Mouse (Mus musculus) embryonic stem cell, embryonic (primary cell): ENCODE data around the gene Elk4.

ENCODE experiments used
- CTCF ChIA-PET, 4 experiments: fragments of 300-600 bp in 2 of 4; fragments of 350-600 bp in 2 of 4; sonication (Branson Sonifier 250); formaldehyde crosslinking; loops; one replicate each; lab custom pipeline; 2022; ENCODE audit warnings: inconsistent platforms in 2 of 4; lab: Charles Lee
- POLR2A ChIA-PET, 4 experiments: fragments of 300-600 bp in 2 of 4; fragments of 350-600 bp in 2 of 4; sonication (Branson Sonifier 250); formaldehyde crosslinking; loops; one replicate each; lab custom pipeline; 2022; ENCODE audit warnings: antibody characterized with exemption in 4 of 4, inconsistent platforms in 1 of 4; lab: Charles Lee

Gene Elk4

DNA sequence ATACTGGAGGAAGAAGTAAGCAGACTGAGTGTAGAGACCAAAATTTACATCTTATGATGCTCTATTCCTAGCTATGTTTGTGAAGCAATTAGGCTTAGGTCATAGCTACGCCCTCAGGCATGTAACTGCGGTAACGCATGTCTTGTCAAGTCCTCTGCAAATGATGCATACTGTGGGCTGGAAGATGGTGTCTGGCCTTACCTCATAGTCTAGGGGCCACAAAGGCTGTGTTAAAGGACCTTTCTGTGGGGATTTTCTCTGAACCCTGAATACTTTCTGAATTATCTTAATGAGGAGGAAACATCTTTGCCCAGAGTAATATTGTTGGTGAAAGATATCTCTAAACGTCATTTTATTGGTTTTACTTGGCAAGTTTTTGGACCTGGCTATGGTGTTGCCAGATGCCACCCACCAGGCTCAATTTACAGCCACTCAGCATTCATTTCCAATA, 5.5 kb upstream of the Elk4 start:
- ChIA-PET POLR2A (interaction anchor here in 1 of 4 experiments (0.6 to 1.6 kb wide), 3 partner anchors 12 to 838 kb away, joined by 3 to 6 read pairs (median 5); no protein-coding TSS in a partner anchor), CTCF (interaction anchor here (0.6 to 2.0 kb wide), 10 partner anchors 13 to 544 kb away, joined by 3 to 9 read pairs (median 4); no protein-coding TSS in a partner anchor)

DNA sequence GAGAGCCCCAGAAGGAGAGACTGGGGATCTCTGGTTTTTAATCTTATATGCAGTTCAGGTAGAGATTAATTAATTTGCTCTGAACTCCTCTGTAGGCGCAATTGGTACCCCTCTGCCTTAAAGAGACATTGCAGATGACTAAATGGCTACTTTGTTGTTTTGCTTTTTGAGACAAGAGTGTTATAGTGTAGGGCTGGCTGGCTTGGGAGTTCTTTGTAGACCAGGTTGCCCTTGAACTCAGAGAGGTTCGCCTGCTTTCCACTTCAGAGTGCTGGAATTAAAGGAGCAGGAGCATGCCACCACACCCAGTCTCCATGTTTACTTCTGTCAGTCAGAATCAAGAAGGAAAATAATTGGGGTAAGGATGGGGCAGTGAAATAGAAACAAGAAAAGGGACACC, 4.3 kb upstream of the Elk4 start:
- CTCF ChIA-PET = no interaction called here
- POLR2A ChIA-PET = no interaction called here

GRCm38 (mm10) chr1:132003817-132004216, 3.6 kb upstream of the Elk4 start:
- ChIA-PET POLR2A (interaction anchor here in 3 of 4 experiments (0.8 to 1.7 kb wide), 7 partner anchors 10 to 223 kb away, joined by 3 to 9 read pairs (median 3); no protein-coding TSS in a partner anchor), CTCF (interaction anchor here in 3 of 4 experiments (0.6 to 0.9 kb wide), 5 partner anchors 9 to 1258 kb away, joined by 3 to 6 read pairs (median 4); no protein-coding TSS in a partner anchor)

DNA sequence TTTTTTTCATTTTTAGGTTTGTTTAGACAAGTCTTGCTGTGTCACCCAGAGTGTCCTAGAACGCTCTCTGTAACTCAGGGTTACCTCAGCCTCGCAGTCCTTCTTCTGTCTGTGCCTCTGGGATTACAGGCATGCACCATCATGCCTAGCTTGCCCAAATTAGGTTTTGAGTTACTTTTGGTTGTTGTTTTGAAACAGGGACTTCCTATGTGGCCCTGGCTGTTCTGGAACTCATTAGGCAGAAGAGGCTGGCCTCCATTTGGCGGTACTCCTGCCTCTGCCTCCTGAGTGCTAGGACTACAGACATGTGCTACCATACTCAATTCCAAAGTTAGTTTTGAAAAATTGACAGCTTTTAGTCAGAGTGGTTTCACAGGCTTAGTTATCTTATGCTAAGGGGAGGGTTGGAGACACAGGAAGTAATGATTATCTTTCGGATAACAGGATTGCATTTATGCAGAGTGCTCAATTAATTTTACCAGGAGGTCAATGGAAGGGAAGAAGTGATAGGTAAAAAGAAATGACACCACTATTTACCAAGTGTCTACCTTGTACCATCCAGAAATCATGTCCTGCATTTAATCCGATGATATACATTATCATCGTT, 2.7 kb upstream of the Elk4 start:
- ChIA-PET POLR2A (interaction anchor here in 2 of 4 experiments (0.5 to 1.8 kb wide), 10 partner anchors 10 to 597 kb away, joined by 3 to 5 read pairs (median 3); no protein-coding TSS in a partner anchor), CTCF (interaction anchor here in 3 of 4 experiments (0.6 to 0.9 kb wide), 5 partner anchors 10 to 1257 kb away, joined by 3 to 7 read pairs (median 3); no protein-coding TSS in a partner anchor)

GRCm38 (mm10) chr1:132005466-132005865, 1.9 kb upstream of the Elk4 start:
- ChIA-PET POLR2A (interaction anchor here in 3 of 4 experiments (0.5 to 5.0 kb wide), 15 partner anchors 10 to 764 kb away, joined by 3 to 60 read pairs (median 4); partner anchors contain the start of gene Slc45a3 (in 1 of the 3)), CTCF (interaction anchor here in 3 of 4 experiments (0.5 to 3.3 kb wide), 7 partner anchors 10 to 350 kb away, joined by 3 to 16 read pairs (median 6); partner anchors contain the start of gene Mfsd4a (in 1 of the 3))

DNA sequence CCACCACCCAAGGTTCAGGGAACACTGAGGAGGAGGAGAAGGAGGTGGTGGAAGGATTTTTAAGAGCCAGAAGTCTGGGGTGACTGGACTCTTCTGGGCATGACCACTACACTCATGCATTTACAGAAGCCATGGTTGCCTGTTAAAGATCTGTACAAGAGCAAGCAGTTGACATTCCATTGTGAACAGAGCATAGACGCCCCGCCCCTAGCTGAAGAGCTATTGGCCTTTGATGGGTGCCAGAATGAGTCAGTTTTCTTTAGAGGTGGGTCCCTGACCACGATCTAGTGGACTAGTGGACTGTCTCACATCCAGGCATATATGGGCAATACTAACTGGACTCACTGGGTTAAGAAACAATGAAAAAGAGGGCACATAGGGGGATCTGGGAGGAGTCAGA, 1.4 kb upstream of the Elk4 start:
- CTCF ChIA-PET = interaction anchor here in 3 of 4 experiments (0.5 to 3.3 kb wide), 12 partner anchors 9 to 350 kb away, joined by 3 to 16 read pairs (median 6); partner anchors contain the start of gene Mfsd4a (in 1 of the 3)
- POLR2A ChIA-PET = interaction anchor here (0.7 to 5.0 kb wide), 25 partner anchors 7 to 765 kb away, joined by 3 to 60 read pairs (median 4); partner anchors contain the start of genes Nucks1 (in 1 of the 4) and Slc45a3 (in 1 of the 4)

GRCm38 (mm10) chr1:132006721-132007120, 686 bp upstream of the Elk4 start:
- CTCF ChIA-PET = interaction anchor here in 3 of 4 experiments (0.5 to 3.3 kb wide), 19 partner anchors 9 to 514 kb away, joined by 3 to 15 read pairs (median 5); partner anchors contain the start of gene Mfsd4a (in 1 of the 3)
- POLR2A ChIA-PET = interaction anchor here (0.6 to 5.0 kb wide), 60 partner anchors 8 to 1041 kb away, joined by 3 to 60 read pairs (median 4); partner anchors contain the start of genes Mfsd4a (in 2 of the 4), Dstyk (in 1 of the 4), Nucks1 (in 1 of the 4) and Slc45a3 (in 1 of the 4)

DNA sequence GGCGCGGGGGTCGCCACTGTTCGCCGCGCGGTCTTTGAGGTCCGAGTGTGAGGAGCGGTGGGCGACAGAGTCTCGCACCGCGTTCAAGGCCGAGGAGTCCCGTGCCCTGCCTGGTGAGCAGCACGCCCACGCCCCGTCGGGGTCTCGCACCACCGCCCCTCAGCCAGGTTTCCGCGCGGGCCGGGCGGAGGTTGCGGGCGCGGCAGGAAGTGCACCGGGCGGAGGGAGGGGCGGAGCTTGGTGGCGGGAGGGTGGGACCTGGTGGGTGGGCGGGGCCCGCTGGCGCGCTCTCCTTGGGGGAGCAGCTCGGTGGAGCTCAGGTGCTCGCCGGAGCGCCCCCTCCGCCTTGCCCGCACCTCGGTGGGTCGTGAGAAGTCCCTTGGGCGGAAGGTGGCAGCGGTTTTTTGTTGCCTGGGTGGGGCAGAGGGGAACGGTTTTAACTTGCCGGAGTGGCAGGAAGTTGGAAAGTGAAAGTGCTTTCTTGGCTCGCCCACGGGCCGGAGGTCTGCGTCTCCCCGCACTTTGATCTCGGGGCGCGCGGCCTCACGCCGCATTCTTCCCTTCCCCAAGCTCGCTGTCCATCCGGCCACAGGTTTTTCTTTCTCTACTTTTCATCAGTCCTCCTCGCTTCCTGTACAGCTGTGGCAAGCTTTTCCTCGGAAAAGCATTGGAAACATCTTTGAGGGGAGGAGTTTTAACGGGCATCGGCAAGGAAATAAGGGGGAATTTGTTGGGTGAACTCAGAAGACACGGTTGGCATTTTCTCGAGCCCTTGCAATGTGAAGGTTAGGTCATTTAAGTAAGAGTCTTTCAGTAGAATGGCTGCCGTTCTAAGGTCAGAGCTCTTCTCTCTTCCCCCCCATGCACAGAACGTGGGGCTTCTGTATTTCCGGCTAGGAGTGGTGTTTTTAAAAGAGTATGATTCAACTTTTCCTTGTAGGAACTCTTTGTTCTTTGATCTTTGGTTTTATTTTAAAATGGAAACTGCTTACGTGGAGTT, 721 bp downstream of the Elk4 start:
- CTCF ChIA-PET = interaction anchor here (0.5 to 3.3 kb wide), 14 partner anchors 13 to 513 kb away, joined by 3 to 15 read pairs (median 3); no protein-coding TSS in a partner anchor
- POLR2A ChIA-PET = interaction anchor here (0.5 to 5.0 kb wide), 103 partner anchors 9 to 1126 kb away, joined by 3 to 60 read pairs (median 4); partner anchors contain the start of genes Mfsd4a (in 3 of the 4), Slc41a1 (in 2 of the 4), Slc45a3 (in 2 of the 4) and Cdk18 (in 1 of the 4)

DNA sequence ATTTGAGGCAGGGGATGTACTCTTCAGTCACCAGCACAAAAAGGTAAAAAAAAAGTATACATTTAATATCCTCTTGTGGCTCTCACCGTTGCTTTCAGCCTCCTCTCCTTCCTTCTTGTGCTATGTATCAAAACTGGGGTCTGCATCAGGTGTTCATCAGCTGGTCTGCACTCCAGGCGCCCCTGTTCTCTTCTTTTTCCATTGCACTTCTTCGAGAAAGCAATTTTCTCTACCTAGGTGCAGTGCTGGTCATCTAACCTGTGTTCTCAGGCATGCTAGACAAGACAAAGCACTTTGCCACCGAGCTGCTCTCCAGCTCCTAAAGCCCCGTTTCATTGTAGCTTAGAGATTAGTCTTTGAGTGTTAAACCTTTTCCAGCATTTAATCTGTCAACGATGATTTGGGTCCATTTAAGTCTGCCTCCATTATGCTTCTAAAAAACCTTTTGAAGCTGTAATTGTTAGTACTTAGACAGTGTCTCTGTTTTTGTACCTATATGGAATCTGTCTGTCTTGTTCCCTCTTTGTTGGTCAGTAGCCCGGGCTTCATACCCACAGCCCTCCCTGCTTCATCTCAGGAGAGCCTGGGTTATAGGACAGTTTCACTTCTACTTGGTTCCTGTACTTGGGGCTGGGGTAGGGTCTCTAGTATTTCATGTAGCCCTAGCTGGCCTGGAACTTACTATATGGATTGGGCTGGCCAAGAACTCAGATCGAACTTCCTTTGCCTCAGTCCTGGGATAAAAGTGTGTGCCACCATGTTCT, 1.7 kb downstream of the Elk4 start:
- POLR2A ChIA-PET = interaction anchor here (0.6 to 5.0 kb wide), 43 partner anchors 8 to 527 kb away, joined by 3 to 60 read pairs (median 5); partner anchors contain the start of genes Cdk18 (in 1 of the 4), Nucks1 (in 1 of the 4) and Slc45a3 (in 1 of the 4)
- CTCF ChIA-PET = interaction anchor here (0.6 to 2.5 kb wide), 6 partner anchors 26 to 376 kb away, joined by 3 to 9 read pairs (median 3); no protein-coding TSS in a partner anchor

- POLR2A ChIA-PET = interaction anchor here in 3 of 4 experiments (0.6 to 5.0 kb wide), 12 partner anchors 8 to 400 kb away, joined by 3 to 60 read pairs (median 3); partner anchors contain the start of gene Slc41a1 (in 1 of the 3)
- CTCF ChIA-PET = interaction anchor here in 1 of 4 experiments (0.6 to 0.8 kb wide), 3 partner anchors 16 to 128 kb away, joined by 3 read pairs; partner anchors contain the start of gene Cdk18
These were observed 3.5 kb downstream of the Elk4 start for GRCm38 (mm10) chr1:132010632-132011501.

DNA sequence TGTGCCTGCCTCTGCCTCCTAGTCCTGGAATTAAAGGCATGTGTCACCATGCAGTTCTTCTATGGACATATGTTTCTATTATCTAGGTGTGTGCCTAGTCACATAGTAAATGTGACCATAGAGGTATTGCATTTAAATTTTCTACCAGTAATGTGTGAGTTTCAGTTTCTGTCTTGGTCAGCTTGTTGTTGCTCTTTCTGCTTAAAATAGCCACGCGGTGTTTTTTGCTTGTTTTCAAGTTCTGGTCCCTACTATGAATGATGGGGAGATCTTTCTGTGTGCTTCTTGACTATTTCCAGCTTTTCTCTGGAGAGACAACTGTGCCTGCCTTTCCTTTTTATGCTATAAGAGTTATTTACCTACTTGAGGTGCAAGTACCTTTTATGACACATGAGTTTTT, 4.4 kb downstream of the Elk4 start:
- ChIA-PET POLR2A (interaction anchor here in 3 of 4 experiments (0.7 to 2.3 kb wide), 6 partner anchors 12 to 484 kb away, joined by 3 to 5 read pairs (median 3); partner anchors contain the start of genes Fam72a (in 1 of the 3) and Srgap2 (in 1 of the 3)), CTCF (no interaction called here)

- CTCF ChIA-PET = interaction anchor here in 3 of 4 experiments (0.5 to 2.3 kb wide), 4 partner anchors 9 to 144 kb away, joined by 3 to 7 read pairs (median 4); no protein-coding TSS in a partner anchor
These were observed 5.5 kb downstream of the Elk4 start for GRCm38 (mm10) chr1:132012861-132013260.

DNA sequence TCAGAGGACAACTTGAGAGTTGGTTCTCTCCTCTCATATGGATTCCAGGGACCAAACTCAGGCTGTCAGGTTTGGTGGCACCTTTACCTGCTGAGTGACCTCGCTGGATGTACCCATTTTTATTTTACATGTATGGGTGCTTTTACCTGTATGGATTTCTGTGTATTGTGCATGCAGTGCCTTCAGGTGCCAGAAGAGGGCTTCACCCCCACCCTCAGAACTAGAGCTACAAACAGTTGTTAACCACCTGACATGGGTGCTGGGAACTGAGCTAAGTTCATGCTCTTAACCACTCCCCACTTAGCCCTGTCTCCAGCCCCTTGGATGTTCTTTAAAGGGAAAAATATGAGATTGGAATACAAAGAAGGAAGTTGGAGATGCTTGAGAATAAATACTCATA, 7.4 kb downstream of the Elk4 start:
- POLR2A ChIA-PET = interaction anchor here (0.6 to 4.5 kb wide), 9 partner anchors 8 to 79 kb away, joined by 3 to 22 read pairs (median 4); partner anchors contain the start of gene Elk4 (in 1 of the 4)
- CTCF ChIA-PET = interaction anchor here (0.6 to 2.3 kb wide), 21 partner anchors 8 to 830 kb away, joined by 3 to 9 read pairs (median 3); partner anchors contain the start of gene Elk4 (in 1 of the 4)

More at GRCm38 (mm10) chr1:132012861-132013260, 5.5 kb downstream of the Elk4 start:
- POLR2A ChIA-PET = interaction anchor here in 2 of 4 experiments (0.6 to 4.5 kb wide), 10 partner anchors 9 to 485 kb away, joined by 3 to 22 read pairs (median 3); partner anchors contain the start of genes Fam72a (in 1 of the 2) and Srgap2 (in 1 of the 2)

- POLR2A ChIA-PET = interaction anchor here (0.6 to 6.6 kb wide), 14 partner anchors 8 to 248 kb away, joined by 3 to 60 read pairs (median 4); partner anchors contain the start of genes Elk4 (in 2 of the 4), Nucks1 (in 1 of the 4) and Slc41a1 (in 1 of the 4)
- CTCF ChIA-PET = interaction anchor here in 2 of 4 experiments (1.0 to 2.0 kb wide), 5 partner anchors 16 to 35 kb away, joined by 3 to 6 read pairs (median 3); no protein-coding TSS in a partner anchor
These were observed 9.3 kb downstream of the Elk4 start for GRCm38 (mm10) chr1:132016691-132017090.

- CTCF ChIA-PET = no interaction called here
- POLR2A ChIA-PET = interaction anchor here in 3 of 4 experiments (0.6 to 6.6 kb wide), 3 partner anchors 12 to 244 kb away, joined by 11 to 60 read pairs (median 37); partner anchors contain the start of gene Elk4 (in 2 of the 3)
These were observed 12.5 kb downstream of the Elk4 start for GRCm38 (mm10) chr1:132019876-132020275.
